Mouse (Mus musculus) lung, adult 2 months (tissue): ENCODE measurements around the gene Wdr89.

Source experiments
- CTCF ChIP-seq: fragments of 200-500 bp; IDR thresholded peaks from 2 replicates; pipeline ENCODE4 v1.5.1; 2011; ENCODE audit warnings: mild to moderate bottlenecking, low read length, control low read depth; ENCODE audit not compliant: insufficient read depth
- POLR2A ChIP-seq: fragments of 200-500 bp; IDR thresholded peaks from 2 replicates; pipeline ENCODE4 v1.6.1; 2011; ENCODE audit warnings: low read depth, mild to moderate bottlenecking, control low read depth, low read length, borderline replicate concordance; ENCODE audit errors: extremely low read depth

DNA sequence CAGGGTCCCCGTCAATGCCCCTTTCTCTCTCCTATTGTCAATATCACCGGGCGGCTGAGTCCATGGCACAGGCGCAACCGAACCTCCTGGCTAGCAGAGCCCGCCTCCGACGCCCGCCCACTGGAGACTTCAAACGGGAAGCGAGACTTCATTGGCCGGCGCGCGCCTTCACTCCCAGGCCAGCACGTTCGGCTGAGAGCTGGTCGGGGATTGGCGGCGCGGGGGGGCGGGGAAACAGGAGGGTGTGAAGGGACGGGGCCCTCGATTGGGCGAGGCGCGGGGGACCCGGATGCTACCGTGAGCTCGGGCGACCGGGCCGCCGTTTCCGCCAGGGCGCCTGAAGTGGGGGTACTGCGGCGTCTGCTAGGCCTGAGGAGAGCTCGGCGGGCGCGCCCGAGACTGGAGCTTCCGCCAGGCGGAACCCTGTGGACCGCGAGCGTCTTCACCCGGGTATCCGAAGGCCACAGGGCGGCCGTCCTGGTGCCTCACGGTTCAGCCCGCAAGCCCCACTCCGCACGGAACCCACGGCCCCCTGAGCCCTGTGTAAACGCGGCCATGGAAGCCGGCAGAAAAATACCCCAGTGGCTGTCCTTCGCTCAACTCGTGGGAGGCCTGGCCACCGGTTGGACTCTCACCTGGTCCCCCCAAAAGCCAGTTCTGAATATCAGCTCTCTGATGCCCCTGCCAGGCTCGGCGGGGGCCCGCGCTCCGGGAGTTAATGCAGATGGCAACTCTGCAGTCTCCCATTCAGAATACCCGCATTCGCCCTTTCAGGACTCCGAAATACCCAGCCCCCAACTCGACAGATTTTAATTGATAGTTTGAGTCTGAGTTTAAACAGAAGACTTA is 73.0 kb downstream of the Wdr89 start, which contains the start of gene Ppp2r5e:
- TF ChIP-seq CTCF (no peak), POLR2A (peak; percentile 81; the same call in 1 of the 2 replicates)
